Mouse (Mus musculus) testis, adult 2 months (tissue): ENCODE results near the gene Grin2c.

Experiments used
- CTCF ChIP-seq: fragments of 200-500 bp; IDR thresholded peaks from 2 replicates; pipeline ENCODE4 v1.5.1; 2012; ENCODE audit warnings: low read depth, mild to moderate bottlenecking, inconsistent platforms, low read length, moderate library complexity; ENCODE audit not compliant: control insufficient read depth, insufficient read depth, insufficient replicate concordance
- POLR2A ChIP-seq: fragments of 200-500 bp; IDR thresholded peaks from 2 replicates; pipeline ENCODE4 v1.6.1; 2012; ENCODE audit warnings: low read depth, mild to moderate bottlenecking, inconsistent platforms, low read length, moderate library complexity; ENCODE audit not compliant: control insufficient read depth

DNA sequence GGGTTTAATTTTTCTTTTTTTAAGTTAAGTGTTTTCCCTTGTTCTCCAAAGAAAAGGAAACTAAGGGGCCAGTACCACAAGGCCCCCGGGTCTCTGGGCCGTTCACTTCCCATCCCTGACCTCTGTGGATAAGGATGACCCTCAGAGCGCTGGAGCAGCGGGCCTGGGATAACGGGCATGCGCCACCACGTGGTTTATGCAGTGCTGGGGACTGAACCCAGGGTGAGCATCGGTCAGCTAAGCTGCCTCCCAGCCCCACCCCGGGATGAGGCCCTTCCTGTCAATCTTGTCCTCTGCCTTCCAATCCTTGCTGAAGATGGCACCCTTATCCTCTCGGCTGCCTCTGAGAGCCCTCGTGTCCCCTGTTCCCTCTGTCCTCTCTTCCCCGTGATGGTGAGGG, 39.4 kb downstream of the Grin2c start:
- TF ChIP-seq CTCF (no peak), POLR2A (no peak)
